Mouse (Mus musculus): ENCODE results near the gene Cux1.

DNA sequence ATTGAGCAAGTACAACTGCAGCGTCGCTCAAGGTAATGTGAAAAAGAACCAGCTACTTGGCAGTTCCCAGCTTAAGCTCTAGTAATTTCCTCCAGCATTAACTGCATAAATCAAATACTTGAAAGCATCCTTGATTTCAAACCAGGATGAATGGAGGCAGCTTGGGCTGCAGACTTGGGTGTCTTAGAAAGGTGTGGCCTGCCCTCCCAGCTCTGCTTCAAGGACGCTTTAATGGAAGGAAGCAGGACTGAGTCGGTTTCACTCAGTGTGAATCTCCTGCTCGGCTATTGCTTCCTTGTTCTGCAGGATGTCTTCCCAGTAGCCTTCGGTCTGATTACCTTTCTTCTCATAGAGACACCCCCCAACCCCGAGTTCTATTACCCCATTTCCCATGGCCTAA lies 6.6 kb downstream of the Cux1 start:
- no peak for TF ChIP-seq CTCF (IDR thresholded peaks at IDR 0.05)
- TF ChIP-seq EP300 (IDR thresholded peaks at IDR 0.05; ENCODE audit: insufficient read depth, low read depth, low read length), result no peak
- no peak for TF ChIP-seq POLR2A (IDR thresholded peaks at IDR 0.05; ENCODE audit: insufficient read depth, low read depth, low read length)
